Mouse (Mus musculus) lung, postnatal 0 days (tissue): ENCODE data around the gene Acap2. TPM values are rescaled to one million over a fixed set of nuclear protein-coding genes. Genes with fewer than 3 reads are reported as not detected.
A peak's percentile ranks its signal among the peaks of the same experiment; 100 is the strongest.

Experiments used
- ATAC-seq: fragments of 200-750 bp; cut with Nextera tagmentation; 2 replicates; pipeline ENCODE4 v1.8.0; 2017; ENCODE audit warnings: moderate library complexity
- DNase-seq: peaks from one replicate; pipeline ENCODE4 v3.0.0-alpha.2; 2016; ENCODE audit warnings: low spot score
- H3K27ac ChIP-seq: fragments of 300-500 bp; sonication (generic); 2 replicates; pipeline ENCODE4 v1.5.1; 2014; ENCODE audit warnings: antibody characterized with exemption, mild to moderate bottlenecking, low read length, mixed read lengths
- H3K27me3 ChIP-seq: fragments of 300-500 bp; sonication (generic); replicated peaks from 2 replicates; pipeline ENCODE4 v1.6.1; 2014; ENCODE audit warnings: low read length, mixed read lengths; ENCODE audit not compliant: insufficient read depth
- H3K36me3 ChIP-seq: fragments of 300-500 bp; sonication (generic); 2 replicates; pipeline ENCODE4 v1.6.1; 2014; ENCODE audit warnings: low read length, mixed read lengths; ENCODE audit not compliant: insufficient read depth
- H3K4me1 ChIP-seq: fragments of 300-500 bp; sonication (generic); 2 replicates; pipeline ENCODE4 v1.6.1; 2014; ENCODE audit warnings: antibody characterized with exemption, low read depth, low read length, mixed read lengths; ENCODE audit not compliant: insufficient read depth
- H3K4me2 ChIP-seq: fragments of 300-500 bp; sonication (generic); replicated peaks from 2 replicates; pipeline ENCODE4 v1.6.1; 2014; ENCODE audit warnings: low read depth, mild to moderate bottlenecking, low read length, moderate library complexity, mixed read lengths
- H3K4me3 ChIP-seq: fragments of 300-500 bp; sonication (generic); 2 replicates; pipeline ENCODE4 v1.5.1; 2014; ENCODE audit warnings: low read depth, low read length
- H3K9ac ChIP-seq: fragments of 300-500 bp; sonication (generic); replicated peaks from 2 replicates; pipeline ENCODE4 v1.6.1; 2014; ENCODE audit warnings: low read depth, mild to moderate bottlenecking
- H3K9me3 ChIP-seq: fragments of 300-500 bp; sonication (generic); 2 replicates; pipeline ENCODE4 v1.6.1; 2016; ENCODE audit warnings: low read length, mixed read lengths
- CTCF ChIP-seq: IDR thresholded peaks from 2 replicates; pipeline ENCODE4 v1.5.1; 2016; ENCODE audit warnings: antibody characterized with exemption, mild to moderate bottlenecking
- EP300 ChIP-seq: IDR thresholded peaks from 2 replicates; pipeline ENCODE4 v1.6.1; 2016; ENCODE audit warnings: antibody characterized with exemption, mild to moderate bottlenecking, control low read depth
- WGBS: fragments of 180-500 bp; shearing (Covaris S2); extraction: QIAGEN DNeasy Blood & Tissue Kit; methylation state at CpG from one replicate; pipeline ENCODE4 v1.1.7; 2014; 5-methylcytosine and 5-hydroxymethylcytosine counted together
- polyA plus RNA-seq: library from polyadenylated mRNA; unstranded; fragments of >200 nt; fragmentation: Nextera tagmentation; extraction: Ambion mirVana; gene quantifications from 2 replicates; pipeline ENCODE4 v1.2.1, GENCODE M21; 2015

Acap2 gene
- polyA plus RNA-seq, 1 experiment from 2014 or later, result 22.0 TPM

DNA sequence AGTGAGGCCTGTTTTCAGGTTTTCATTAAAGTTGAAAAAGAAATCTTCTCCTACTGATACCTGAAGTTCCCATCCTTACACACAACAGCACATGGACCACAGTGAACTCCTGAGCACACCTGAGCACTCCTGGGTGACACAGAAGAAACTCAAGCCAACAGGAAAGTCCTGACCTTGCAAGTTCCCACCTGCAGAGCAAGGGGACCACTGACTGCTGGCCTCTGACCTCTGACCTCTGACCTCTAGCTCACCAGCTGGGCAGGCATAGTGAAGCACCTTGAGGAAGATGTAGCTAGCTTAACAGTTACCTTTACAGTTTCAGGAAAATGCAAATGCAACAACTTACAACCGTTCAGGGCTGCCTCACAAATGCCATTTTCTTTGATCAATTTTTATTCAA lies 101.1 kb downstream of the Acap2 start:
- TF ChIP-seq EP300 (no peak), CTCF (no peak)
- Histone ChIP-seq H3K9me3 (no peaks in the 10 kb centered on the region), H3K27ac (no peak overlapping the region), H3K9ac (no peak overlapping the region), H3K4me2 (no peak overlapping the region), H3K36me3 (peaks cover 43% of the 10 kb centered on the region), H3K4me1 (no peaks in the 10 kb centered on the region), H3K27me3 (no peaks in the 10 kb centered on the region), H3K4me3 (no peak overlapping the region)
- 94% methylated on average over 1 of the region's 1 CpGs for WGBS
- DNase-seq (no peak), ATAC-seq (no peak)

DNA sequence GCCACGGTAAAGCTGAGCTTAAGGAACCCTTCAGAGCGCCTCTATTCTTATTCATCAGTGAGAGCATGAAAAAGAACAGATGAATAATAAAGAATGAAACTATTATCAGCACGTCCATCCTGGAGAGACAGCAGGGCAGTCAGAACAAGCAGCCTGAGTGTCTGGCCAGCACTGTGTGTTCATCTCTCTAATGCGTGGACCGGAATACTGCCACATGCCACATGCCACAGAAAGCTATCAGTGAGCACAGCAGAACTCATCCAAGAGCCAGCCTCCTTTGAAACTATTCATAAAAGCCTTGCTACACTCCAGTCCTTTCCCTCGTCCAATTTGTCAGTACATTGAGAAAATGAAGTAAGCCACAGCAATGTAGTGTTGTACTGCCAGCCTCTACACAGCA lies 107.0 kb downstream of the Acap2 start:
- no peak for TF ChIP-seq EP300
- TF ChIP-seq CTCF, result no peak
- ATAC-seq (no peak), DNase-seq (no peak)
- Histone ChIP-seq H3K27ac (no peak overlapping the region), H3K9ac (no peak overlapping the region), H3K27me3 (no peaks in the 10 kb centered on the region), H3K9me3 (no peaks in the 10 kb centered on the region), H3K36me3 (peaks cover 10% of the 10 kb centered on the region; the same call in 1 of the 2 replicates), H3K4me2 (no peak overlapping the region), H3K4me3 (no peak overlapping the region), H3K4me1 (no peaks in the 10 kb centered on the region)
- WGBS, result 81% methylated on average over 6 of the region's 6 CpGs

DNA sequence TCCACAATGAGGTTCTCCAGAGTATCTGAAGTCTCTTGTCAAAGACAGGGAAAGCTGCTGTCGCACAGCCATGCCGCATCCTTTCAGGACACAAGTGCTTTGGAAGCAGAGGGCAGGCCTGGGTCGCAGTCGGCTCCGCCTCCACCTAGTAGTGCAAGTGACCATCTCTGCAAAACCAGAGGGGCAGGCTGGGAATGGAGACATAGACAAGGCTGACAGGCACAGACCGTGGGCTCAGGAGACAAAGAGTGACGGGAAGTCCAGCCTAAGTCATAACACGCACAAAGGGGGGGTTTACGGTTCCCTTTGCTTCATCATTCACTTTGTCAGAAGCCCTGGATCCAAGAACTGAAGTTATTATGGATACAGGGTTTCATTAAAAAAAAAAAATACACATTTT lies 107.9 kb downstream of the Acap2 start:
- Histone ChIP-seq H3K36me3 (peaks cover 10% of the 10 kb centered on the region; the same call in 1 of the 2 replicates), H3K9me3 (no peaks in the 10 kb centered on the region), H3K4me1 (no peaks in the 10 kb centered on the region), H3K9ac (no peak overlapping the region), H3K4me3 (no peak overlapping the region), H3K27me3 (no peaks in the 10 kb centered on the region), H3K4me2 (no peak overlapping the region), H3K27ac (no peak overlapping the region)
- TF ChIP-seq EP300, result no peak
- TF ChIP-seq CTCF, result no peak
- DNase-seq (no peak), ATAC-seq (no peak)
- 67% methylated on average over 9 of the region's 9 CpGs for WGBS

GRCm38 (mm10) chr16:31081891-31082290 lies 119.2 kb downstream of the Acap2 start:
- TF ChIP-seq EP300 (no peak), CTCF (no peak)
- H3K4me1 ChIP-seq, result no peaks in the 10 kb centered on the region
- peak overlapping the region; percentile 98; the same call in 1 of the 2 replicates for H3K4me2 ChIP-seq
- H3K9ac ChIP-seq, result no peak overlapping the region
- WGBS, result 69% methylated on average over 6 of the region's 6 CpGs
- ATAC-seq (no peak), DNase-seq (no peak)
- no peaks in the 10 kb centered on the region for H3K27me3 ChIP-seq
- no peaks in the 10 kb centered on the region for H3K36me3 ChIP-seq
- no peak overlapping the region for H3K4me3 ChIP-seq
- no peak overlapping the region for H3K27ac ChIP-seq
- no peaks in the 10 kb centered on the region for H3K9me3 ChIP-seq

DNA sequence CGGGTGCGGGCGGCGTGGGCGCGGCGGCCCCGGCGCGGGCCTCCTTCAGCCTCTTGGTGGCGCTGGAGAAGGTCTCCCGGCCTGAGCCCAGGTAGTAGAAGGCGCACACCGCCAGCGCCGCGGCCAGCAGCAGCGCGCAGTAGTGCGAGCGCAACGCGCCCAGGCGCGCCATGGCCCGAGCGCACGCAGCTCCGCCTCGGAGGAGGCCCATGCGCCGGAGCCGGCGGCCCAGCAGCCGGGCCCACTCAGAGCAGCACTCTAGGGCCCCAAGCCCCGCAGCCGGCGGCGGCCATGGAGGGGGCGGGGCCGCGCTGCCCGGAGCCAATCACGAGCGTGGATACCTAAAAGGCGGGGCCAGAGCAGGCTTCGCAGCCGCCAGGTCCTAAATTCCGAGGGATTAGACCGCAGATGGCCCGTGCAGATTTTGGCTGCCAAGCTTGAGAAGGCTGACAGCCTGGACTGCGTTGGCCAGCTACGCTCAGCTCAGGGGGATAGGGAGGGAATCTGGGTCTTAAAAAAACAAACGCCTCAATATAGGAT lies 119.8 kb downstream of the Acap2 start, which contains the start of gene Xxylt1:
Gene Xxylt1 (minus strand): TSS at position 308 of the 540 bp plus-strand sequence.
- Histone ChIP-seq H3K4me2 (peak within 1 kb of the TSS; percentile 98), H3K27me3 (no peaks in the 10 kb centered on the region), H3K27ac (peak within 1 kb of the TSS; percentile 81), H3K4me3 (peak within 1 kb of the TSS; percentile 75), H3K36me3 (no peaks in the 10 kb centered on the region), H3K4me1 (no peaks in the 10 kb centered on the region), H3K9me3 (no peaks in the 10 kb centered on the region), H3K9ac (peak within 1 kb of the TSS; percentile 34)
- TF ChIP-seq CTCF, result peak; percentile 46
- no peak for TF ChIP-seq EP300
- under 1% methylated on average over 39 of the region's 54 CpGs for WGBS
- DNase-seq, result peak; percentile 98
- ATAC-seq, result peak; percentile 99

GRCm38 (mm10) chr16:31080573-31081051 lies 120.4 kb downstream of the Acap2 start:
- TF ChIP-seq EP300 (no peak), CTCF (no peak)
- 0% methylated on average over 29 of the region's 36 CpGs for WGBS
- H3K4me1 ChIP-seq, result no peaks in the 10 kb centered on the region
- H3K27me3 ChIP-seq, result no peaks in the 10 kb centered on the region
- H3K9ac ChIP-seq, result peak overlapping the region; percentile 34
- peak overlapping the region; percentile 75 for H3K4me3 ChIP-seq
- ATAC-seq, result peak; percentile 69
- H3K36me3 ChIP-seq, result no peaks in the 10 kb centered on the region
- peak overlapping the region; percentile 98 for H3K4me2 ChIP-seq
- DNase-seq, result peak; percentile 80
- H3K9me3 ChIP-seq, result no peaks in the 10 kb centered on the region
- H3K27ac ChIP-seq, result peak overlapping the region; percentile 81

DNA sequence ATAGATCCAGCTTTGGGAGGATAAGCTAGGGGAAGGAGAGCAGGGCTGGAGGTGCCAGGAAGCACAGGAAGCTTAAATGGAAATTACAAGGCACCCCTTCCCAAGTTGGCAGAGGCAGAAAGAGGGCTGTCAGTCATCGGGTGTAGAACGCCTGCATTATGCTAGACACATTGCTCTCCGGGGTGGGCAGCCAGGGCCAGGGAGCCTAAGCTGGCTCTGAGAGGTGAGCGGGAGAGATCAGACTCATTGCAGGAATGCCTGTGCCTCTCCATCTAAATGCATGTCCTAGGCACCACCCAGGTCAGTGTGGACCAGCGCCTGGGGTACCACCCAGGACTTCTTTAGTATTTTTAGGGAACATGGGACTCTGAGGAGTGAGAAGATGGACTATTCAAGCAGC lies 123.6 kb downstream of the Acap2 start:
- 90% methylated on average over 5 of the region's 5 CpGs for WGBS
- ATAC-seq, result no peak
- H3K27ac ChIP-seq, result no peak overlapping the region
- no peak overlapping the region for H3K4me3 ChIP-seq
- H3K36me3 ChIP-seq, result no peaks in the 10 kb centered on the region
- no peak overlapping the region for H3K4me2 ChIP-seq
- no peak for DNase-seq
- TF ChIP-seq EP300, result no peak
- TF ChIP-seq CTCF, result no peak
- no peaks in the 10 kb centered on the region for H3K27me3 ChIP-seq
- no peaks in the 10 kb centered on the region for H3K4me1 ChIP-seq
- H3K9me3 ChIP-seq, result no peaks in the 10 kb centered on the region
- H3K9ac ChIP-seq, result no peak overlapping the region
